Mouse (Mus musculus): ENCODE measurements at regions not wholly inside any gene's neighbourhood (a gene's known extent, or its start where the extent isn't known, plus 50 kb on each side); places are given as distances from the start of the nearest gene placed in this dataset.
"Not testable (repeated sequence)": the region's sequence is repeated elsewhere in the genome, so short reads cannot be mapped to it uniquely, and the experiment has no call there.

DNA sequence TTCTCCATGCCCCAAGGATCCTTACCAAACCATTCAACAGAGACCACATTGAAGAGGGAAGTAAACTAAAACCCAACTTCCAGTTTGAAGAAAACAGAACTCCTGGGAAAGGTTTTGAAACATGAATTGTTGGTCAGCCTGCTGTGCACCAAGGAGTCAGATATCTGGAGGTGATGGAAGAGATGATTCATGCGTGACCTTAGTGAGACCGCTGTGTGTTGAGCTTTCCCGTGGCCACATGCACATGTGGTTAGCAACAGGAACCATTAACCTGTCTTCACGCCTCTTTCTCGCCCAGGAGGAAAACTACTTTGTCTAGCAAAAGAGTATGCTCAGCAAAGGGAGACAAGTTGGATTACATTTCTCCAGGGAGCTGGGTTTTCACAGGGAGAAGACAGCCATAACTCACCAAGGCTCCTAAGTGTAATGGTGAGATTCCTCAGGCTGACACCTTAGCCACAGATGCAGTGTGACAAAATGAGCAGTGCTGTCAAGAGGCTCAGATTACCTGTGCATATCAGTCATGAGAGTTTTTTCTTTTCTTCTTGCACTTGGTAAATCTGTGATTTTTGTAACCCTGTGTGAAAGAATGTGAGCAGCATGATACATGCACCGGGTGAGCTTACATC is 181.9 kb upstream of the Npvf start:
- H3K4me3 ChIP-seq (ENCODE audit: insufficient read depth, low read length): no peak overlapping the region
- peak overlapping the region; percentile 56 for H3K27ac ChIP-seq (ENCODE audit: insufficient read depth, low read depth, low read length)
- no peak for TF ChIP-seq POLR2A (IDR thresholded peaks at IDR 0.05; ENCODE audit: borderline replicate concordance, low read depth, low read length)
- peaks cover 27% of the 10 kb centered on the region for H3K4me1 ChIP-seq (ENCODE audit: control insufficient read depth, insufficient read depth, low read length)

DNA sequence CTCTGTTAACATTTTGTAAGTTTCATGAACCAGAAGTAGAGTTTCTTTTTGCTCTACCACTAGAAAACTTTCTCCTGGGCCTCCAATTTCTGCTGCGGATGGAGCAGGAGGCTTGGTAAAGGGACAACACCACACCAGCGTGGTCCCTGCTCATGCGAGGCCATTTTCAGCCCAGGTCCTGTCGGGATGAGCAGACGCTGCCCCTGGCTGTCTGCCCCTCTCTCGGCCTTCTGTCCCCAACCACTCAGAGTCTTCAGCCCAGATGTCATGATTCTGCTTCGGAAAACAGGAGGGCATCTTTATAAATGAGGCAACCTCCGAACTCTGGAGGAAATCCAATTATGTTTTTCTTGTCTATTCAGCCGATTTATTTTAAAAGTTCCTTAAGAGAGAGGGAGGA is 186.6 kb upstream of the Npvf start:
- no peak overlapping the region for H3K4me3 ChIP-seq (ENCODE audit: insufficient read depth, low read length)
- peak overlapping the region; percentile 58 for H3K27ac ChIP-seq (ENCODE audit: insufficient read depth, low read depth, low read length)
- H3K4me1 ChIP-seq (ENCODE audit: control insufficient read depth, insufficient read depth, low read length): peaks cover 31% of the 10 kb centered on the region
- no peak for TF ChIP-seq POLR2A (IDR thresholded peaks at IDR 0.05; ENCODE audit: borderline replicate concordance, low read depth, low read length)
- no peak for TF ChIP-seq CTCF (IDR thresholded peaks at IDR 0.05; ENCODE audit: low read depth, low read length)

DNA sequence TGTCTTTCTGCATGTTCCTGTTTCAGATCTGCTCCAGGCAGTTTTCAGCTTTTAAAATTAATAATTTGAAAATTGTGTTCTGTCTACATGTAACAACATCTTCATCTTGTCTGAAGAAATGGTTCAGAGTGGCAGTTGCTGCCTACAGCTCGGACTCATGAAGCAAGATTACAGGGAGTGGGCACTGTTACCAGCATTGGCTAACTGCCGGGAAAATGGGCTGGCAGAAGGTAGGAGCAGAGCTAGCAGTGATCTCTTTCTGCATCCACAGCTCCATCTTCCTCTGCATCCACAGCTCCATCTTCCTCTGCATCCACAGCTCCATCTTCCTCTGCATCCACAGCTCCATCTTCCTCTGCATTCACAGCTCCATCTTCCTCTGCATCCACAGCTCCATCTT is 191.0 kb upstream of the Npvf start:
- H3K27ac ChIP-seq (ENCODE audit: insufficient read depth, low read depth, low read length); H3K4me3 ChIP-seq (ENCODE audit: insufficient read depth, low read length): not testable (repeated sequence)
- H3K4me1 ChIP-seq (ENCODE audit: control insufficient read depth, insufficient read depth, low read length): peaks cover 19% of the 10 kb centered on the region

DNA sequence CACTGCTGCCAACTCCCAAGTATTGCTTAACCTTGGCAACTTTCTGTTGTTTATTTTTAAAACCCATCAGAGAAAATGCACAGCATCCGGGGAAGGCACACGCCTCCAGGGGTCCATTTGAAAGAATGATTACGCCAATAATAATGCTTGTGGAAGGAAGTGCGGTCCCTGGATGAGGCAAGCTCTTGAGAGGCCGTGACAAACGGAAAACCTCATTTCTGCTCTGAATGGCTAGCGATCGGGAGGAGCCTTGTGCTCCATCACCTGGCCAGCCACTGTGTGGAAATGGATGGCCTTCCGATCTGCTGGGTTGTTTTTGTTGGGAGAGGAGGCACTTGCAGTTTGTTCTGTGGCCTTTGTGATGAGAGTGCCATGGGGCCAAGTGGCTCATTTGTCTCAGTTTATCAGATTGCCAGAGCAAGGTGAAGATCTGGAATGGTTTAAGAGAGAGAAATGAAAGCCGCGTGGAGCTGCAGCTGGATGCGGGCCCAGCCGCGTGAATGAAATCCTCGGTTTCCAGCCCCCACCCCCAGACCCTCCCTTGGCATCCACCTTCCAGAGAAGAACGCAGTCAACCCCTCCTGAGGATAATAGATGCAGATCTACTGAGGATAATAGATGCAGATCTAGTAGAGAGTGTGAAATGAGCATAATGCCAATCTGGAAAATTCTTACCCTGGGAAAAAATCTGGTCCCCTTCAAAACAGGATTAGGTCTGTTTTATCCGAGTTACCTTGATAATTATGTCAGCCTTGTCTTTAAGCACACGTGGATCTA is 192.7 kb upstream of the Npvf start:
- Histone ChIP-seq H3K27ac (ENCODE audit: insufficient read depth, low read depth, low read length) (no peak overlapping the region), H3K4me1 (ENCODE audit: control insufficient read depth, insufficient read depth, low read length) (peaks cover 6% of the 10 kb centered on the region), H3K4me3 (ENCODE audit: insufficient read depth, low read length) (no peak overlapping the region)
- no peak for TF ChIP-seq CTCF (IDR thresholded peaks at IDR 0.05; ENCODE audit: low read depth, low read length)

DNA sequence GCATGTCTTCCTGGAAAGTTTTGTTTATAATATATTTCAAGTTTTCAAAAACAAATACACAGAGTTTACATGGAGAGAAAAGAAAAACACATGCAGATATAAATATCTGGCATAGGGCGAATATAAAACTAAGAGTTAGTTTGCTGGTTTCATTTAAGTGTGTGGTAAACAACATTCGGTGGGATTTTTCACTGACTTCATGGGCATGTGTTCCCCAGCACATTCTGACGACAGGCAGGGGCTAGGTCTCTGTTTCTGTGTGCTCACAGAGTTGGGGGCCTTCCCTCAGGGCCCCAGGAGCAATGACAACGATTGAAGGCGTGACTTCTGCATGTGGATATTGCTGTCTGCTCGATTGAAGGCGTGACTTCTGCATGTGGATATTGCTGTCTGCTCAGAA is 193.3 kb upstream of the Npvf start:
- TF ChIP-seq CTCF (IDR thresholded peaks at IDR 0.05; ENCODE audit: low read depth, low read length) (no peak), POLR2A (IDR thresholded peaks at IDR 0.05; ENCODE audit: borderline replicate concordance, low read depth, low read length) (no peak)
- Histone ChIP-seq H3K4me1 (ENCODE audit: control insufficient read depth, insufficient read depth, low read length) (peaks cover 3% of the 10 kb centered on the region; the same call in 1 of the 2 replicates), H3K4me3 (ENCODE audit: insufficient read depth, low read length) (no peak overlapping the region), H3K27ac (ENCODE audit: insufficient read depth, low read depth, low read length) (no peak overlapping the region)

DNA sequence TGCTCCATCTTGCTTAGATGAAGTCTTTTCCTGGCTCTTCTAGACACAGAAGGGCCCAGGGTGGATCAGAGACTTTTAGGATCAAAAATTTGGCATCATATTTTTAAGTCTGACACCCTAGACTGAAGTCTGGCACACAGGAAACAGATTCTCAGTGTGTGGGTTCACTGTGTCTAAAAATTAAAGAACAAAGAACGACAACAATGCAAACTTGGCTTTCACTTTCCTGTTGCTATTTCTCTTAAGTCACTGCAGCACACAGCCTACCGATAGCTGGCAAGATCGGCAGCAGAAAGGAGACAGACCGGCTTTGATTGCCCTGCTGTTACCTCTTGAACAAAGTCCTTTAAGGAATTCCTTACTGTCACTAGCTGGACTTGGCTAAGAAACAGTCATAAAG is 204.9 kb upstream of the Npvf start:
- TF ChIP-seq CTCF (IDR thresholded peaks at IDR 0.05; ENCODE audit: low read depth, low read length): no peak
- TF ChIP-seq POLR2A (IDR thresholded peaks at IDR 0.05; ENCODE audit: borderline replicate concordance, low read depth, low read length): no peak
- H3K4me3 ChIP-seq (ENCODE audit: insufficient read depth, low read length): no peak overlapping the region
- H3K27ac ChIP-seq (ENCODE audit: insufficient read depth, low read depth, low read length): no peak overlapping the region
- 0 out of 2 replicates have a peak, but pooled peaks cover 8% of the 10 kb centered on the region for H3K4me1 ChIP-seq (ENCODE audit: control insufficient read depth, insufficient read depth, low read length)

DNA sequence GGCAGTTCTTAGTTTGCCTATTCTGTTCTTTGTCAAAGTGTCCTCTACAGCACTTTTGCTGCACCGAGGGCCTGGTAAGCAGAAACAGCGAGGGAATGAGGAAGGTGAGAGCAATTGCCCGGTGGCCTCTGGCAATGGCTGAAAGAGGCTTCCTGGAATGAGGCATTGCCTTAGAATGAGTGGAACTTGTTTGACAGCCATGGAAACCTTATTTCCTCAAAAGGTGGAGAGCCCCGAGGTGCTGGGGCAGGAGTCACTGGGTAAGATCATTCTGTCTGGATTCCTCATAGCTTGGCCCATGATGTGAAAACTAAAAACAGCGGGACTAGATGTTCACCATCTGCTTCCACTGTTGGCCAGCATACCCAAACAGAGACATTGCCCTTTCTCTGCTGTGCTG is 223.8 kb upstream of the Npvf start:
- Histone ChIP-seq H3K4me1 (ENCODE audit: control insufficient read depth, insufficient read depth, low read length) (peaks cover 22% of the 10 kb centered on the region), H3K27ac (ENCODE audit: insufficient read depth, low read depth, low read length) (no peak overlapping the region), H3K4me3 (ENCODE audit: insufficient read depth, low read length) (no peak overlapping the region)
- no peak for TF ChIP-seq CTCF (IDR thresholded peaks at IDR 0.05; ENCODE audit: low read depth, low read length)
- no peak for TF ChIP-seq POLR2A (IDR thresholded peaks at IDR 0.05; ENCODE audit: borderline replicate concordance, low read depth, low read length)

DNA sequence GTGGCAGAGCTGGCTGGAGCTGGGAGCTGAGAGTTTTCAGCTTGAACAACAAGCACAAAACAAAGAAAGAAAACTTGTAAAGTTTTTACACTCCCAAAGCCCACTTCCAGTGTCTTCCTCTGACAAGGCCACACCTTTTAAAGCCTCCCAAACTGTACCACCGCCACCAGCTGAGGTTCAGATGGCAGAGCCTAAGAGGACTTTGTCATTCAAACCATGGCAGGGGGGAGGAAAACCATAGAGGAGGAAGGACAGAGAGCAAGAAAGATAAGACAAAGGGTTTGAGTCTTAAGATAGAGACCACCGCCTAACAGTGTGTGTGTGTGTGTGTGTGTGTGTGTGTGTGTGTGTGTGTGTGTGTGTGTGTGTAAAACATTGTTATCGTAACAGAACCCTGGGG is 228.1 kb upstream of the Npvf start:
- Histone ChIP-seq H3K4me3 (ENCODE audit: insufficient read depth, low read length) (no peak overlapping the region), H3K27ac (ENCODE audit: insufficient read depth, low read depth, low read length) (no peak overlapping the region), H3K4me1 (ENCODE audit: control insufficient read depth, insufficient read depth, low read length) (peaks cover 13% of the 10 kb centered on the region)
- no peak for TF ChIP-seq CTCF (IDR thresholded peaks at IDR 0.05; ENCODE audit: low read depth, low read length)
- no peak for TF ChIP-seq POLR2A (IDR thresholded peaks at IDR 0.05; ENCODE audit: borderline replicate concordance, low read depth, low read length)

DNA sequence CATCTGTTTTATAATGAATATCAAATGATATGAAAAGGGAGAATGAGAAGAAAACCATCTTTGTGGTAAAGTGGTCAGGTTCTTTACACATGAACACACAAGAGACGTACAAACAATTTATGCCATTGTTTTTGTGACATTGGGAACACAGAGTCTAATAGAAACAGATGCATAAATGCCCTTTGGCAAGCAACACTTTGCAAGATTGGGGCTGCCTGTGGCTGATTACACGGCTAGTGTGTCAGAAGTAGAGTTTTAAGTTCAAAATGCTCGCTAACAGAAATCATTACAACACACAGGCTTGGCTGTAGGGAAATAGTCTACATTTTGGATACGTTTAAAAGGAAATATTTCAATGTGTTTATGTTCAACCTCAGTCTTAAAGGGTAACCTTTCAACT is 228.5 kb upstream of the Npvf start:
- H3K4me3 ChIP-seq (ENCODE audit: insufficient read depth, low read length): no peak overlapping the region
- TF ChIP-seq CTCF (IDR thresholded peaks at IDR 0.05; ENCODE audit: low read depth, low read length) (no peak), POLR2A (IDR thresholded peaks at IDR 0.05; ENCODE audit: borderline replicate concordance, low read depth, low read length) (no peak)
- peaks cover 12% of the 10 kb centered on the region for H3K4me1 ChIP-seq (ENCODE audit: control insufficient read depth, insufficient read depth, low read length)
- no peak overlapping the region for H3K27ac ChIP-seq (ENCODE audit: insufficient read depth, low read depth, low read length)

DNA sequence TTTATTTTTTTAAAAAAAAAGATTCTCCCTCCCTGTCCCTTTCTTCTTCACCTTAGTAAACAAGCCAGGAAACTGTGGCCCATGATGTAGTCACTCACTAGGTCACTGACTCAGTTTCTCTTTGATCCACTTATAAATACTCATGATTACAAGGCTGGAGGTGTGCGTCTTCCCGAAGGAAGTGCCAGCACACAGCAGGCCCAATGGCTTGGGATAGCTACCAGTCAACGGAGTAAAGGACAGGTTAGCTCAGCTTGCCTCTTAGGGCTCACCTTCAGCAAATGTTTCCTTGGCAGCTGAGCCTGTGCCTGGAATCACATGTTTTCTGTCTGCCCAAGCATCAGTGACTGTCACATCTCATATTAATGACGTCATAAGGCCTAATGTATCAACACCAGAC is 230.8 kb upstream of the Npvf start:
- Histone ChIP-seq H3K27ac (ENCODE audit: insufficient read depth, low read depth, low read length) (no peak overlapping the region), H3K4me3 (ENCODE audit: insufficient read depth, low read length) (no peak overlapping the region), H3K4me1 (ENCODE audit: control insufficient read depth, insufficient read depth, low read length) (peaks cover 8% of the 10 kb centered on the region; the same call in 1 of the 2 replicates)
- TF ChIP-seq POLR2A (IDR thresholded peaks at IDR 0.05; ENCODE audit: borderline replicate concordance, low read depth, low read length): no peak
- TF ChIP-seq CTCF (IDR thresholded peaks at IDR 0.05; ENCODE audit: low read depth, low read length): no peak

Measured in bone marrow macrophage, adult 2 months (primary cell).